In genomic region chrX:36808318-36808683, GRCm38 (mm10) we compare ENCODE assay signal across 8 mouse cellular contexts. TPM values are rescaled to one million over a fixed set of nuclear protein-coding genes. Genes with fewer than 3 reads are reported as not detected.
DNase-seq lines count a peak whose midpoint lies in the region; ATAC-seq and TF ChIP-seq lines count a peak whose summit lies in the region.

No protein-coding gene starts in this region.

- 53% methylated on average over 6 of the region's 6 CpGs for WGBS in heart, embryonic 11.5 days (ENCODE audit: insufficient replicate concordance)
- 77% methylated on average over 6 of the region's 6 CpGs for WGBS in forebrain, embryonic 13.5 days
- 34% methylated on average over 6 of the region's 6 CpGs for WGBS in liver, embryonic 13.5 days (ENCODE audit: insufficient replicate concordance)

- H3K4me1 ChIP-seq in heart, embryonic 11.5 days (ENCODE audit: control insufficient read depth, insufficient read depth, low read length), result no peaks in the 10 kb centered on the region
- peaks cover 0 to 7% of the 10 kb centered on the region in 2 experiments; a peak in 1 of 4 replicates for H3K4me1 ChIP-seq in CH12.LX (ENCODE audit: control insufficient read depth in 1 of 2, insufficient read depth in 2 of 2)
- H3K4me1 ChIP-seq in forebrain, embryonic 13.5 days, result peaks cover 7% of the 10 kb centered on the region
- H3K4me1 ChIP-seq in liver, embryonic 13.5 days (replicated peaks), result peaks cover 8% of the 10 kb centered on the region

- TF ChIP-seq RAD21 in CH12.LX (IDR thresholded peaks at IDR 0.05; ENCODE audit: low read depth, low read length), result no peak

- H3K4me2 ChIP-seq in heart, embryonic 11.5 days, result peak overlapping the region; percentile 57
- 0 out of 2 replicates have a peak overlapping the region, but pooled peaks have one; percentile 17 for H3K4me2 ChIP-seq in CH12.LX (ENCODE audit: insufficient read depth, low read depth, poor library complexity, severe bottlenecking)
- peak overlapping the region; percentile 55 for H3K4me2 ChIP-seq in forebrain, embryonic 13.5 days
- peak overlapping the region; percentile 65 for H3K4me2 ChIP-seq in liver, embryonic 13.5 days

- no peak for TF ChIP-seq EP300 in CH12.LX (IDR thresholded peaks at IDR 0.05; ENCODE audit: low read length)

- no peaks in the 10 kb centered on the region for H3K79me2 ChIP-seq in CH12.LX (replicated peaks; ENCODE audit: control insufficient read depth, extremely low read depth, insufficient read depth, poor library complexity, severe bottlenecking)

- dilution Hi-C loops in CH12.LX (cut with MboI; ENCODE audit: extremely low pct_ligation_motif_present, extremely low pct_unique_long_range_greater_than_20kb, low sequenced_read_pairs), result no loop called here

- peak overlapping the region; percentile 18; the same call in 1 of the 2 replicates for H3K4me3 ChIP-seq in heart, embryonic 11.5 days (ENCODE audit: low read depth, low read length)
- peak overlapping the region in 2 of 3 experiments; percentile 20 to 33 for H3K4me3 ChIP-seq in CH12.LX (replicated peaks in 1 of 3; ENCODE audit: low read depth in 2 of 3, low read length in 2 of 3, poor library complexity in 1 of 3)
- H3K4me3 ChIP-seq in forebrain, embryonic 13.5 days, result peak overlapping the region; percentile 33
- peak overlapping the region; percentile 60 for H3K4me3 ChIP-seq in liver, embryonic 13.5 days (replicated peaks)

- TF ChIP-seq CTCF in CH12.LX (conservative IDR thresholded peaks at IDR 0.05 in 1 of 2, IDR thresholded peaks at IDR 0.05 in 1 of 2; ENCODE audit: low read depth in 2 of 2, low read length in 2 of 2), result no peak

- H3K27ac ChIP-seq in heart, embryonic 11.5 days (ENCODE audit: low read depth, low read length), result peak overlapping the region; percentile 73
- H3K27ac ChIP-seq in CH12.LX (ENCODE audit: insufficient read depth, low read depth), result no peak overlapping the region
- peak overlapping the region; percentile 80; the same call in 1 of the 2 replicates for H3K27ac ChIP-seq in forebrain, embryonic 13.5 days
- peak overlapping the region; percentile 87; the same call in 1 of the 2 replicates for H3K27ac ChIP-seq in liver, embryonic 13.5 days

- intact Hi-C loops in heart, postnatal 25 days (cut with DNase I), result no loop called here

- no peaks in the 10 kb centered on the region for H3K9me3 ChIP-seq in heart, embryonic 11.5 days (replicated peaks; ENCODE audit: control insufficient read depth, low read length)
- H3K9me3 ChIP-seq in CH12.LX (replicated peaks; ENCODE audit: low read length), result no peaks in the 10 kb centered on the region
- no peaks in the 10 kb centered on the region for H3K9me3 ChIP-seq in forebrain, embryonic 13.5 days (replicated peaks)
- no peaks in the 10 kb centered on the region for H3K9me3 ChIP-seq in liver, embryonic 13.5 days (replicated peaks)

- ATAC-seq in heart, embryonic 11.5 days (replicated peaks; ENCODE audit: insufficient number of reproducible peaks, low FRiP score, low TSS enrichment), result no peak
- ATAC-seq in forebrain, embryonic 13.5 days, result peak; percentile 22; the same call in 1 of the 2 replicates
- peak; percentile 27; the same call in 1 of the 2 replicates for ATAC-seq in liver, embryonic 13.5 days (ENCODE audit: low read depth)

- no peaks in the 10 kb centered on the region for H3K27me3 ChIP-seq in heart, embryonic 11.5 days (ENCODE audit: control insufficient read depth, insufficient read depth, low read length)
- H3K27me3 ChIP-seq in CH12.LX (replicated peaks), result no peaks in the 10 kb centered on the region
- H3K27me3 ChIP-seq in forebrain, embryonic 13.5 days, result no peaks in the 10 kb centered on the region
- no peaks in the 10 kb centered on the region for H3K27me3 ChIP-seq in liver, embryonic 13.5 days

- in situ Hi-C loops in CH12.LX (cut with MboI; ENCODE audit: low pct_ligation_motif_present, low pct_unique_long_range_greater_than_20kb, low sequenced_read_pairs), result no loop called here

- no peak for TF ChIP-seq POLR2A in CH12.LX (IDR thresholded peaks at IDR 0.05; ENCODE audit: low read depth, low read length)

- H3K9ac ChIP-seq in heart, embryonic 11.5 days (ENCODE audit: low read depth, low read length), result no peak overlapping the region
- no peak overlapping the region; the same call in none of the 2 replicates for H3K9ac ChIP-seq in CH12.LX (ENCODE audit: insufficient read depth, low read depth)
- H3K9ac ChIP-seq in forebrain, embryonic 13.5 days, result no peak overlapping the region
- no peak overlapping the region for H3K9ac ChIP-seq in liver, embryonic 13.5 days

- no peaks in the 10 kb centered on the region for H3K36me3 ChIP-seq in heart, embryonic 11.5 days (ENCODE audit: control insufficient read depth, insufficient read depth, low read length)
- no peaks in the 10 kb centered on the region for H3K36me3 ChIP-seq in CH12.LX (replicated peaks in 1 of 2; ENCODE audit: control insufficient read depth in 1 of 2, insufficient read depth in 1 of 2, low read length in 1 of 2)
- no peaks in the 10 kb centered on the region for H3K36me3 ChIP-seq in forebrain, embryonic 13.5 days (ENCODE audit: poor library complexity, severe bottlenecking)
- H3K36me3 ChIP-seq in liver, embryonic 13.5 days, result no peaks in the 10 kb centered on the region

- no peak for DNase-seq in heart, postnatal 25 days (ENCODE audit: low spot score)
- DNase-seq in CH12.LX (ENCODE audit: extremely low read depth), result no peak
- no peak for DNase-seq in liver, embryonic 13.5 days
- no peak for DNase-seq in c-Kit-positive CD71-positive TER-119-positive erythroid progenitor cells, embryonic 14.5 days (ENCODE audit: low spot score)
- no peak for DNase-seq in cerebellum, postnatal 25 days
- DNase-seq in adrenal gland, adult 2 months, result no peak

TF ChIP-seq in CH12.LX, 34 proteins besides CTCF, POLR2A, EP300 and RAD21:
- no peak for TF ChIP-seq MAFK (IDR thresholded peaks at IDR 0.05; ENCODE audit: insufficient replicate concordance, low read length)
- TF ChIP-seq CHD1 (IDR thresholded peaks at IDR 0.05; ENCODE audit: low read depth, low read length), result no peak
- no peak for TF ChIP-seq NRF1 (IDR thresholded peaks at IDR 0.05; ENCODE audit: low read depth, low read length)
- no peak for TF ChIP-seq ELF1 (IDR thresholded peaks at IDR 0.05; ENCODE audit: low read depth, low read length)
- TF ChIP-seq POLR2AphosphoS2 (IDR thresholded peaks at IDR 0.05; ENCODE audit: low read depth, low read length), result no peak
- TF ChIP-seq E2F4 (IDR thresholded peaks at IDR 0.05; ENCODE audit: insufficient replicate concordance, low read depth, low read length), result no peak
- no peak for TF ChIP-seq RCOR1 (conservative IDR thresholded peaks at IDR 0.05; ENCODE audit: low read depth, low read length)
- no peak for TF ChIP-seq ETS1 (conservative IDR thresholded peaks at IDR 0.05; ENCODE audit: low read depth, low read length)
- TF ChIP-seq TCF12 (IDR thresholded peaks at IDR 0.05; ENCODE audit: low read depth, low read length), result no peak
- no peak for TF ChIP-seq MXI1 (IDR thresholded peaks at IDR 0.05; ENCODE audit: low read depth, low read length)
- TF ChIP-seq MEF2A (IDR thresholded peaks at IDR 0.05; ENCODE audit: borderline replicate concordance, low read depth, low read length), result no peak
- TF ChIP-seq TBP (conservative IDR thresholded peaks at IDR 0.05; ENCODE audit: low read depth, low read length), result no peak
- TF ChIP-seq NELFE (IDR thresholded peaks at IDR 0.05; ENCODE audit: low read depth, low read length), result no peak
- TF ChIP-seq MAZ (IDR thresholded peaks at IDR 0.05; ENCODE audit: low read depth, low read length), result no peak
- TF ChIP-seq IRF4 (IDR thresholded peaks at IDR 0.05; ENCODE audit: low read depth, low read length), result no peak
- TF ChIP-seq ZNF384 (IDR thresholded peaks at IDR 0.05; ENCODE audit: low read depth, low read length), result no peak
- TF ChIP-seq BHLHE40 (IDR thresholded peaks at IDR 0.05; ENCODE audit: low read depth, low read length), result no peak

RNA-seq across cellular contexts. Expression of gene Slc25a5, which starts 12.8 kb away (rescaled TPM):
- 1,149 and 1,243 TPM in 2 replicates for polyA plus RNA-seq in heart, embryonic 11.5 days (2014; fragmentation: Nextera tagmentation; extraction: Ambion mirVana)
- 100 to 1,000 TPM; 473 to 488 TPM for total RNA-seq in heart, postnatal 25 days (2021)
- total RNA-seq in CH12.LX (2012; rRNA removed), result 591 and 695 TPM in 2 replicates
- total RNA-seq in CH12.LX (2014; rRNA removed), result 1,083 and 1,177 TPM in 2 replicates
- polyA plus RNA-seq in CH12.LX (2012; ENCODE audit: insufficient read length, low read depth), result 878 and 881 TPM in 2 replicates
- 749 and 783 TPM in 2 replicates for polyA plus RNA-seq in forebrain, embryonic 13.5 days (2015; fragmentation: Nextera tagmentation; extraction: Ambion mirVana)
- 657 and 659 TPM in 2 replicates for polyA plus RNA-seq in liver, embryonic 13.5 days (2015; fragmentation: Nextera tagmentation; extraction: Ambion mirVana)
- 100 to 1,000 TPM; 382 to 504 TPM for total RNA-seq in adrenal gland, adult 2 months (2021)
- polyA plus RNA-seq in adrenal gland, adult 2 months (2012; rRNA removed), result 261 and 313 TPM in 2 replicates
